Mouse (Mus musculus) cerebellum, postnatal 25 days (tissue): ENCODE results near the gene Rnpepl1.

Experiments
- DNase-seq, 2 experiments: peaks; one replicate each; pipeline ENCODE4 v3.0.0; 2021; ENCODE audit warnings: mixed read lengths in 2 of 2

The Rnpepl1 gene

GRCm38 (mm10) chr1:92907632-92908360 is 2.8 kb upstream of the Rnpepl1 start:
- DNase-seq = peak in 1 of 2 experiments; percentile 30

- DNase-seq = no peak
Observed at GRCm38 (mm10) chr1:92908664-92909063, 1.9 kb upstream of the Rnpepl1 start.

- DNase-seq = peak in 1 of 2 experiments; percentile 31
Observed at GRCm38 (mm10) chr1:92909068-92909467, 1.5 kb upstream of the Rnpepl1 start.

GRCm38 (mm10) chr1:92910925-92911720 is 540 bp downstream of the Rnpepl1 start:
- peak; percentile 88 to 91 for DNase-seq

- peak in 1 of 2 experiments; percentile 32 for DNase-seq
Observed at GRCm38 (mm10) chr1:92911721-92912138, 1.1 kb downstream of the Rnpepl1 start.

GRCm38 (mm10) chr1:92912286-92912685 is 1.7 kb downstream of the Rnpepl1 start:
- DNase-seq = no peak

- no peak for DNase-seq
Observed at GRCm38 (mm10) chr1:92914239-92914638, 3.7 kb downstream of the Rnpepl1 start.

GRCm38 (mm10) chr1:92914993-92915392 is 4.4 kb downstream of the Rnpepl1 start:
- DNase-seq = no peak

GRCm38 (mm10) chr1:92916725-92917124 is 6.1 kb downstream of the Rnpepl1 start:
- DNase-seq = no peak

GRCm38 (mm10) chr1:92919151-92919550 is 8.6 kb downstream of the Rnpepl1 start:
- DNase-seq = no peak

GRCm38 (mm10) chr1:92919775-92920174 is 9.2 kb downstream of the Rnpepl1 start:
- DNase-seq = peak in 1 of 2 experiments; percentile 43

- DNase-seq = no peak
Observed at GRCm38 (mm10) chr1:92920474-92921200, 10.1 kb downstream of the Rnpepl1 start.

GRCm38 (mm10) chr1:92921496-92921895 is 10.9 kb downstream of the Rnpepl1 start:
- no peak for DNase-seq

- DNase-seq = no peak
Observed at GRCm38 (mm10) chr1:92930171-92930706, 19.7 kb downstream of the Rnpepl1 start.

- no peak for DNase-seq
Observed at GRCm38 (mm10) chr1:92933611-92934010, 23.0 kb downstream of the Rnpepl1 start.

GRCm38 (mm10) chr1:92934182-92934827 is 23.7 kb downstream of the Rnpepl1 start, which contains the start of gene Capn10:
Capn10 (plus strand) TSS chr1:92934376.
- DNase-seq = peak; percentile 96

- peak in 1 of 2 experiments; percentile 75 for DNase-seq
Observed at GRCm38 (mm10) chr1:92935054-92935962, 24.7 kb downstream of the Rnpepl1 start.

GRCm38 (mm10) chr1:92935977-92936376 is 25.4 kb downstream of the Rnpepl1 start:
- DNase-seq = no peak

GRCm38 (mm10) chr1:92936467-92936866 is 25.9 kb downstream of the Rnpepl1 start:
- DNase-seq = no peak

GRCm38 (mm10) chr1:92937797-92938196 is 27.2 kb downstream of the Rnpepl1 start:
- no peak for DNase-seq

GRCm38 (mm10) chr1:92939746-92940145 is 29.2 kb downstream of the Rnpepl1 start:
- DNase-seq = peak; percentile 53 to 63
